Mouse (Mus musculus): ENCODE data around the gene 4932414N04Rik.
"Not testable (repeated sequence)": the region's sequence is repeated elsewhere in the genome, so short reads cannot be mapped to it uniquely, and the experiment has no call there.

4932414N04Rik gene

GRCm38 (mm10) chr2:68656186-68656585, at the start of gene 4932414N04Rik:
4932414N04Rik (plus strand) TSS chr2:68656486.
- TF ChIP-seq GATA4 (IDR thresholded peaks at IDR 0.05; ENCODE audit: insufficient replicate concordance, low read length) = not testable (repeated sequence)

GRCm38 (mm10) chr2:68732216-68732615, 75.9 kb downstream of the 4932414N04Rik start:
- no peak for TF ChIP-seq GATA4 (IDR thresholded peaks at IDR 0.05; ENCODE audit: insufficient replicate concordance, low read length)

GRCm38 (mm10) chr2:68739772-68740739, 83.8 kb downstream of the 4932414N04Rik start:
- no peak for TF ChIP-seq GATA4 (IDR thresholded peaks at IDR 0.05; ENCODE audit: insufficient replicate concordance, low read length)

GRCm38 (mm10) chr2:68744599-68744998, 88.3 kb downstream of the 4932414N04Rik start:
- no peak for TF ChIP-seq GATA4 (IDR thresholded peaks at IDR 0.05; ENCODE audit: insufficient replicate concordance, low read length)

GRCm38 (mm10) chr2:68756179-68756578, 99.9 kb downstream of the 4932414N04Rik start:
- TF ChIP-seq GATA4 (IDR thresholded peaks at IDR 0.05; ENCODE audit: insufficient replicate concordance, low read length) = no peak

GRCm38 (mm10) chr2:68756793-68757192, 100.5 kb downstream of the 4932414N04Rik start:
- no peak for TF ChIP-seq GATA4 (IDR thresholded peaks at IDR 0.05; ENCODE audit: insufficient replicate concordance, low read length)

- TF ChIP-seq GATA4 (IDR thresholded peaks at IDR 0.05; ENCODE audit: insufficient replicate concordance, low read length) = no peak
Observed at GRCm38 (mm10) chr2:68765371-68765770, 109.1 kb downstream of the 4932414N04Rik start.

GRCm38 (mm10) chr2:68767186-68767890, 111.1 kb downstream of the 4932414N04Rik start:
- no peak for TF ChIP-seq GATA4 (IDR thresholded peaks at IDR 0.05; ENCODE audit: insufficient replicate concordance, low read length)

- TF ChIP-seq GATA4 (IDR thresholded peaks at IDR 0.05; ENCODE audit: insufficient replicate concordance, low read length) = peak; percentile 29; the same call in 1 of the 2 replicates
Observed at GRCm38 (mm10) chr2:68782268-68783132, 126.2 kb downstream of the 4932414N04Rik start.

GRCm38 (mm10) chr2:68784710-68785427, 128.6 kb downstream of the 4932414N04Rik start:
- TF ChIP-seq GATA4 (IDR thresholded peaks at IDR 0.05; ENCODE audit: insufficient replicate concordance, low read length) = no peak

GRCm38 (mm10) chr2:68787161-68787675, 130.9 kb downstream of the 4932414N04Rik start:
- no peak for TF ChIP-seq GATA4 (IDR thresholded peaks at IDR 0.05; ENCODE audit: insufficient replicate concordance, low read length)

GRCm38 (mm10) chr2:68792296-68792695, 136.0 kb downstream of the 4932414N04Rik start:
- no peak for TF ChIP-seq GATA4 (IDR thresholded peaks at IDR 0.05; ENCODE audit: insufficient replicate concordance, low read length)

GRCm38 (mm10) chr2:68793472-68793871, 137.2 kb downstream of the 4932414N04Rik start:
- peak; percentile 75; the same call in 1 of the 2 replicates for TF ChIP-seq GATA4 (IDR thresholded peaks at IDR 0.05; ENCODE audit: insufficient replicate concordance, low read length)

GRCm38 (mm10) chr2:68794181-68794580, 137.9 kb downstream of the 4932414N04Rik start:
- no peak for TF ChIP-seq GATA4 (IDR thresholded peaks at IDR 0.05; ENCODE audit: insufficient replicate concordance, low read length)

Measured in liver, adult (tissue).